Mouse (Mus musculus) layer of hippocampus, adult 2 months (tissue): ENCODE measurements around the gene Mnd1. TPM values are rescaled to one million over a fixed set of nuclear protein-coding genes. Genes with fewer than 3 reads are reported as not detected.
A peak's percentile ranks its signal among the peaks of the same experiment; 100 is the strongest.

Source experiments
- DNase-seq, 2 experiments: peaks; one replicate each; pipeline ENCODE4 v3.0.0; 2022; ENCODE audit warnings: low spot score in 2 of 2
- H3K27ac ChIP-seq: fragments of 200-600 bp; 2 replicates; pipeline ENCODE4 v1.8.1; 2022
- H3K4me3 ChIP-seq: fragments of 200-600 bp; 2 replicates; pipeline ENCODE4 v1.8.1; 2022; ENCODE audit warnings: mild to moderate bottlenecking
- CTCF ChIP-seq: fragments of 200-600 bp; conservative IDR thresholded peaks from 2 replicates; pipeline ENCODE4 v1.8.1; 2022; ENCODE audit warnings: antibody characterized with exemption, mild to moderate bottlenecking, moderate library complexity
- total RNA-seq, 2 experiments: library from RNA; stranded (reverse); gene quantifications; 2 replicates each; pipeline ENCODE4 v1.2.3; 2021

The Mnd1 gene
- total RNA-seq, 2 experiments from 2014 or later = 1.8 to 2.9 TPM

DNA sequence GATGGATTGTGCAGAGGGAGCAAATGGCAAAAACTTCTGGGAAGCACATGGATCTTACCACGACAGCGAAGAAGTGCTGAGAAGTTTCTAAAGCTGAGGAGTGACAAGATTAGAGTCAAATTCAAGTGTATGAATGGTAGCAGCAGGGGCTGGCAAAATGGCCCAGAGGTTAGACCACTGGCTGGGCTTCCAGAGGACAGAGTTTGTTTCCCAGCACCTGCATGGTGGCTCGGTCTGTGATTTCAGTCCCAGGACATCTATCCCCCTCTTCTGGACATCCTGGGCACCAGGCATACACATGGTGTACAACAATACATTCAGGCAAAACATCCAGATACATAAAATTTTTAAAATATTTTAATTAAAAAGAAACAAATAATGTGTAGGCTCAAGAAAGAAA, 5.8 kb downstream of the Mnd1 start:
- DNase-seq = no peak
- H3K27ac ChIP-seq = no peak overlapping the region
- no peak for TF ChIP-seq CTCF
- no peak overlapping the region for H3K4me3 ChIP-seq

DNA sequence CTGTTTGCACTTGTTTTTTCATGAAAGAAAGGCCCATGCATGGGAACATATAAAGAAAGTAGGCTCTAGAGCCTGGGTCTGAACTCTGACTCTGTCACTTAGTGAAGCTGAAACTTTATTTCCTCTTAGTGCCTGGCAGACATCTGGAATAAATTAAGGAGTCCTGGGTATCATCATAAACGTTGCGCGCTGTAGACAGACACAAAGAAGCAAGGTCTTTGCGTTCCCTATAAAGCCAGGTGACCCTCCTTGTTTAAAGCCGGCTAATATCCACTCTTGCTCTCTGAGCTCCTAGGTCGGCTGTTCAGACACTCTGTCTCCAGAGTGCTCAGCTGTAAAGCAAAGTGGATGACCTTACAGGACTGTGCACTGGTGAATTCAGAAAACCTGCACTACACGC, 14.6 kb downstream of the Mnd1 start:
- no peak for TF ChIP-seq CTCF

DNA sequence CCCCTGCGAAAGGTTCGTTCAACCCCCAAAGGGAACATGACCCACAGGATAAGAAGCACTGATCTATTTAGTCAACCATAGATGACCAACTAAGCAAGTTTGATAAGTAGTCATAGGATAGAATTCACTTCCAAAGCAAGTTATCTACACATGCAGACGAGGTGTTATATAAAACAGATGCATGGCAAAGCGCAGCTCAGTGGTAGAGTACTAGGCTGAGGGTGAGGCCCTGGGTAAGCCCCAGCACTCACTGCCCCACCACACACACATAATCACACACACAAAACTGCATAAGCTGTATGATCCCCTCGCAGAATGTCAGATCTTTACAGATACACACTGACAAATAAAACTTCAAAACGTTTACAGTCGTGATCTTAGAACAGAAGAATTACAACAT, 19.1 kb downstream of the Mnd1 start:
- no peak for TF ChIP-seq CTCF
- no peak overlapping the region for H3K4me3 ChIP-seq

More for the DNA sequence above, 14.6 kb downstream of the Mnd1 start:
- H3K4me3 ChIP-seq = no peak overlapping the region
- no peak overlapping the region for H3K27ac ChIP-seq
- no peak for DNase-seq

DNA sequence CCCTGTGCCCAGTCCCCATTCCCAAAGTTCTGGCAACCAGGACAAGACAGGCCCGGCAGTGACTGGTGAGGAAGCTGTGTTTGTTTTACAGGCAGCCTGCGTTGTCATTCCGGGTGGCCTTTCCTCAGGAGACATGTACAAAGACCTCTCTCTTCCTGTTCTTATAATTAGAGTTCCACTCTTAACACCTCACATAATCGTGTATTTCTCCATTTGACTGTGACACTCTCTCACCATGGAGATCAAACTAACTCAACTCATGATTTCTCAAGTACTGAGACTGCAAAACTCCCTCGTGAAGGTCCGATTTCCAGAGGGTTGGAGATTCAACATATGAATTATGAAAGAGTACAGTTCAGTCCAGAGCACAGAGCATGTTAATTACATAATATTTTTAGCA, 19.7 kb downstream of the Mnd1 start:
- no peak for TF ChIP-seq CTCF
- no peak overlapping the region for H3K27ac ChIP-seq
- DNase-seq = no peak
- H3K4me3 ChIP-seq = no peak overlapping the region

More for the DNA sequence above, 19.1 kb downstream of the Mnd1 start:
- no peak for DNase-seq
- no peak overlapping the region for H3K27ac ChIP-seq

DNA sequence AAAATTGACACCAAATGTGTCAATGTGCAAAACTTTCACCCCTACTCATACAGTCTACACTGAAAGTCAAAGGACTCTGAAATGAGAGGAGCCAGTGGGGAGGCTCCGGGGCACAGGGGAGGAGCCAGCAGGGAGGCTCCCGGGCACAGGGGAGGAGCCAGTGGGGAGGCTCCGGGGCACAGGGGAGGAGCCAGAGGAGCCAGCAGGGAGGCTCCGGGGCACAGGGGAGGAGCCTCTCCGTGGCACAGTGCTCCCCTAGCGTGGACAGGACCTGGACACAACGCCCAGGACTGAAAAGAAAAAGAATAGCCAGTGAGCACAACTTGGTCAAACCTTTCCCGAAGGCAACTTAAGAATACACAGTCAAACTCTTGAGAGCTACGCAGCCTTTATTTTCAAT, 20.2 kb downstream of the Mnd1 start:
- H3K27ac ChIP-seq = no peak overlapping the region
- DNase-seq = no peak
- H3K4me3 ChIP-seq = no peak overlapping the region
- no peak for TF ChIP-seq CTCF

- Histone ChIP-seq H3K27ac (no peak overlapping the region), H3K4me3 (no peak overlapping the region)
- TF ChIP-seq CTCF = no peak
- DNase-seq = no peak
Measured at GRCm38 (mm10) chr3:84131369-84131768, 24.2 kb downstream of the Mnd1 start.

GRCm38 (mm10) chr3:84130776-84131175, 24.8 kb downstream of the Mnd1 start:
- DNase-seq = no peak
- TF ChIP-seq CTCF = no peak
- H3K27ac ChIP-seq = no peak overlapping the region
- no peak overlapping the region for H3K4me3 ChIP-seq

- TF ChIP-seq CTCF = no peak
- Histone ChIP-seq H3K27ac (no peak overlapping the region), H3K4me3 (no peak overlapping the region)
- no peak for DNase-seq
Measured at GRCm38 (mm10) chr3:84128871-84129870, 26.4 kb downstream of the Mnd1 start.

- TF ChIP-seq CTCF = no peak
- no peak overlapping the region for H3K27ac ChIP-seq
- no peak for DNase-seq
- no peak overlapping the region for H3K4me3 ChIP-seq
Measured at GRCm38 (mm10) chr3:84127431-84127830, 28.2 kb downstream of the Mnd1 start.

GRCm38 (mm10) chr3:84126721-84127120, 28.9 kb downstream of the Mnd1 start:
- TF ChIP-seq CTCF = no peak
- DNase-seq = no peak

DNA sequence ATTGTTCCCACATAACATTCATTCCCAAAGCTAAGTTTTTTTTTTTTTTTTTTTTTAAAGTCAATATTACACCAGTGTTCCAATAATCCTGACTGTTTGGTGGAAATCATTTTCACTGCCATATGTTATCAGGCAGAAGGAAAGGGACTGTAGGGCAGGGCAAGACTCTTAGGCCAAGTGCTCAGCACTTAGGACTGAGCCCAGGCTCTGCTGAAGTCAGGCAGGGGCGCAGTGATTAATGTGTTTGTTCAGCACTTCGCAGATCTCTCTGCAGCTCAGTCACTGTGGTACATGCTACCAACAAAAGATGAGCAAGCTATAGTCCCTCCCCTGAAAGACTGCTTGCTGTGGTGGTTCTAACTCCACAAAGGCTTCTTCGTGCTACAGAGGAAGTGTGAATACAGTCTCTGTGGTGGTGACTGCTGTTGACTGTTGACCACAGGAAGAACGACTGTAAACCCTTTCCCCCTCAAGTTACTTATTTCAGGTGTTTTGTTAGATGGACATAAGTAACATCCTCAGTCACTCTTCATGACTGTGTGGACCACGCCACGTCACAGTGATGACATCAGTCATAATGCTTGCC, 29.8 kb downstream of the Mnd1 start:
- no peak for TF ChIP-seq CTCF
- no peak for DNase-seq
- Histone ChIP-seq H3K27ac (peak overlapping the region; percentile 32; the same call in 1 of the 2 replicates), H3K4me3 (no peak overlapping the region)

More at GRCm38 (mm10) chr3:84126721-84127120, 28.9 kb downstream of the Mnd1 start:
- Histone ChIP-seq H3K27ac (no peak overlapping the region), H3K4me3 (no peak overlapping the region)

- Histone ChIP-seq H3K27ac (no peak overlapping the region), H3K4me3 (no peak overlapping the region)
- DNase-seq = peak in 1 of 2 experiments; percentile 38
- TF ChIP-seq CTCF = peak; percentile 81
Measured at GRCm38 (mm10) chr3:84123461-84123860, 32.1 kb downstream of the Mnd1 start.

DNA sequence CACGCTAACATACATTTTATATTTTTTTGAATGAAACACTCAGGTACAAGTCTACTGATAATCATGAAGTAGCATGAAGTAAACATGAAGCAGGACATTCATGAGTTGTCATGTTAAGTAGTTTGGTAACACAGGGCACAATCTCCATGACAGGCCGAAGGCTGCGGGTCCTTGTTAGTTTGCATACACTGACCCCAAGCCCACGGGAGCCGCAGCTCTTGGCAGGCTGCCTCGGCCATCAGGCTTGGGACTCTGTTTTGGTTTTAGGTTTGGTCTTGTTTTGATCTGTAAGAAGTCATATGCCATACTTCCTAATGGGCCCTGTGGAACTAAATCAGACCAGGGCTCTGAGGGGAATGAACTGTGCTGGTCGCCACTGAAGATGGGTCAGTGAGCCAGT, 36.9 kb downstream of the Mnd1 start:
- DNase-seq = no peak
- no peak for TF ChIP-seq CTCF
- Histone ChIP-seq H3K4me3 (no peak overlapping the region), H3K27ac (no peak overlapping the region)

DNA sequence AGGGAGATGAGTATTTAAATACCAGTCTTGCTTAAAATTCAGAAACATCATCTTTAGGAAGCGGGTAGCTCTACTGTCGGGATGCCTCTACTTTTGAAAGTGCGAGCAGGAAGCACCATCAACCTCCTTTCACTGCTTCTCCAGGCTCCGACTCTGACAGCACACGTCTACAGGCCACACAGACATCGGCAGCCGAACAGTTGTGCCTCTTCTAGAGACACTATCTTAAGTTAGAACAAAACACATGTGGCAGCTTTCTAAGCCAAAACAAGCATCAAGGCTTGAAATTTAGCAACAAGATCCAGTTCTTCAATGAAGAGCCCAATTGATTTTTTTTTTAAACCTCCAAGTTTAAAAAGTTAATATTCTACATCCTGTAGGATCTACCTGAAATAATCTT, 37.4 kb downstream of the Mnd1 start:
- H3K4me3 ChIP-seq = no peak overlapping the region
- DNase-seq = no peak
- TF ChIP-seq CTCF = no peak

More for the DNA sequence above, 37.4 kb downstream of the Mnd1 start:
- no peak overlapping the region for H3K27ac ChIP-seq
